Mouse (Mus musculus) cerebellum, adult 2 months (tissue): ENCODE data around the gene Slc16a5.

Experiments used
- CTCF ChIP-seq: fragments of 200-500 bp; IDR thresholded peaks from 2 replicates; pipeline ENCODE4 v1.5.1; 2011; ENCODE audit warnings: low read depth, mild to moderate bottlenecking, control low read depth, low read length, moderate library complexity, borderline replicate concordance; ENCODE audit not compliant: insufficient read depth
- POLR2A ChIP-seq: fragments of 200-500 bp; IDR thresholded peaks from 2 replicates; pipeline ENCODE4 v1.6.1; 2011; ENCODE audit warnings: low read length, control low read depth, borderline replicate concordance; ENCODE audit not compliant: insufficient read depth

DNA sequence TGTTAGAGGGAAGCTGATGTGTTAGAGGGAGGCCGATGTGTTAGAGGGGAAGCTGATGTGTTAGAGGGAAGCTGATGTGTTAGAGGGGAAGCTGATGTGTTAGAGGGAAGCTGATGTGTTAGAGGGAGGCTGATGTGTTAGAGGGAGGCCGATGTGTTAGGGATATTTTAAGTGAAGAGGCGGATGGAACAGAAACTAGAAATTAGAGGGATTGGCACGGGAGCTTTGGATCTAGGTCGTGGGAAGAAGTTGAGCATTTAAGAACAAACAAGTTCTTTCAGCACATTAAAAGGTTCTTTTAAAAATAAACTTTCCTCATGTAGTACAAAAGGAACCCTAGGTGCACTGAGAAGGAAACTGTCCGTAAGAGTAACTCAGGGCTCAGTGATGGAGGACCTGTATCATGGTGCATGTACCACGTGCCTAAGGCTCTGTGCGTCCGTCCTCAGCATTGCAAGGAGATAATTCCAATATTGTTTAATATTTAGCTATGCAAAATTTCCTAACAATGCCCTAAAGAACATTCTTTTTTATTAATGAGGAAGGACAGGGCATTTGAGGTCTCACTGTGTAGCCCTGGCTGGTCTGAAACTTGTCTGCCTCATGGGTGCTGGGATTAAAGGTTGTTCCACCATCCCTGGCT lies 16.1 kb downstream of the Slc16a5 start:
- TF ChIP-seq POLR2A (no peak), CTCF (no peak)
